9 mouse cellular contexts compared by ENCODE assay signal in genomic region chr15:86234517-86235441, GRCm38 (mm10). TPM values are rescaled to one million over a fixed set of nuclear protein-coding genes. Genes with fewer than 3 reads are reported as not detected.
DNase-seq lines count a peak whose midpoint lies in the region.
"Had no signal": no experiment of that assay in that cellular context is flagged by ENCODE, and none has a peak within 500 bp of the region (broad histone marks: within the 10 kb centered on the region; RNA-seq: fewer than 3 reads in every experiment).

No protein-coding gene starts in this region.

- intact Hi-C loops in left cerebral cortex, postnatal 10 days (cut with DNase I): no loop called here

- peak; percentile 52 to 77 for DNase-seq in left cerebral cortex, adult 18-20 months (ENCODE audit: low spot score in 2 of 2)
- no peak for DNase-seq in left cerebral cortex, postnatal 10 days (ENCODE audit: extremely low spot score in 1 of 2, low spot score in 2 of 2)
- peak; percentile 62 for DNase-seq in cerebellum, adult 8-10 months
- DNase-seq in heart, adult 9 months (ENCODE audit: low spot score in 2 of 2): peak; percentile 68 to 72
- peak; percentile 64 for DNase-seq in skeletal muscle tissue, adult 2 months (ENCODE audit: low read depth, low spot score)
- DNase-seq in lung, postnatal 36 days: no peak
- no peak for DNase-seq in layer of hippocampus, adult 9-10 months (ENCODE audit: low spot score)
- DNase-seq in adrenal gland, postnatal 4 days (ENCODE audit: low spot score in 2 of 2): no peak
- DNase-seq: kidney, postnatal 14 days had no signal

RNA-seq across cellular contexts. Expression of gene Tbc1d22a, which starts 20.5 kb away (rescaled TPM):
- total RNA-seq in left cerebral cortex, adult 18-20 months (2021): 10 to 100 TPM; 34.4 to 35.0 TPM
- total RNA-seq in left cerebral cortex, postnatal 10 days (2021): 10 to 100 TPM; 19.6 to 20.4 TPM
- total RNA-seq in adrenal gland, postnatal 4 days (2021): 10 to 100 TPM; 32.3 TPM

RNA-seq across cellular contexts. Expression of gene Cerk, which starts 48.8 kb away (rescaled TPM):
- total RNA-seq in left cerebral cortex, adult 18-20 months (2021): 10 to 100 TPM; 57.3 to 58.8 TPM
- 10 to 100 TPM; 37.7 to 40.6 TPM for total RNA-seq in left cerebral cortex, postnatal 10 days (2021)
- total RNA-seq in adrenal gland, postnatal 4 days (2021): 10 to 100 TPM; 26.3 to 26.8 TPM

Comparison
In these comparisons a context has a peak if more than half of its experiments do, and no peak if none do; other contexts are left out.
1. DNase-seq: peak in left cerebral cortex, adult 18-20 months (2 of 2), cerebellum, adult 8-10 months (single experiment), heart, adult 9 months (2 of 2) and skeletal muscle tissue, adult 2 months (single experiment); none in left cerebral cortex, postnatal 10 days (0 of 2), lung, postnatal 36 days (single experiment), layer of hippocampus, adult 9-10 months (single experiment) and adrenal gland, postnatal 4 days (0 of 2).